Mouse (Mus musculus): ENCODE data around the gene Acss2.

- no peak for TF ChIP-seq CTCF (IDR thresholded peaks at IDR 0.05; ENCODE audit: control insufficient read depth, insufficient read depth, insufficient replicate concordance, low read depth, low read length)
- no peak for TF ChIP-seq POLR2A (IDR thresholded peaks at IDR 0.05; ENCODE audit: control insufficient read depth, low read depth, low read length)
Measured at GRCm38 (mm10) chr2:155490998-155491397, 26.8 kb upstream of the Acss2 start.
